Mouse (Mus musculus): ENCODE data around the gene Spcs3. TPM values are rescaled to one million over a fixed set of nuclear protein-coding genes. Genes with fewer than 3 reads are reported as not detected.

Gene Spcs3
- 10 to 100 TPM; 54.0 to 54.4 TPM for total RNA-seq (2023)

GRCm38 (mm10) chr8:54529382-54530296 lies at the start of gene Spcs3, which contains the start of gene Asb5:
TSS of gene Spcs3 (minus strand) at chr8:54529998.
TSS of gene Asb5 (plus strand) at chr8:54529580.

Other genes with a start within 250 kb of the Spcs3 start
- gene Asb5, start 418 bp downstream of the Spcs3 start, total RNA-seq (2023): under 1 TPM in 1 of 2 experiments, not detected in 1; 0.72 TPM
- gene Spata4, start 70.8 kb upstream of the Spcs3 start, total RNA-seq (2023): not detected

Measured in neutrophil, adult 83 days (primary cell).